Mouse (Mus musculus) gastrocnemius, postnatal 10 days (tissue): Measurements from ENCODE around the gene Rbm4b. TPM values are rescaled to one million over a fixed set of nuclear protein-coding genes. Genes with fewer than 3 reads are reported as not detected.
"Not testable (repeated sequence)": the region's sequence is repeated elsewhere in the genome, so short reads cannot be mapped to it uniquely, and the experiment has no call there.

Experiments
- DNase-seq: peaks from one replicate; pipeline ENCODE4 v3.0.0; 2021; ENCODE audit warnings: mixed read lengths
- total RNA-seq, 2 experiments: library from RNA; stranded (reverse); gene quantifications; 2 replicates each; pipeline ENCODE4 v1.2.3; 2021

The Rbm4b gene
- total RNA-seq, 2 experiments from 2014 or later, result 2.5 to 4.6 TPM

DNA sequence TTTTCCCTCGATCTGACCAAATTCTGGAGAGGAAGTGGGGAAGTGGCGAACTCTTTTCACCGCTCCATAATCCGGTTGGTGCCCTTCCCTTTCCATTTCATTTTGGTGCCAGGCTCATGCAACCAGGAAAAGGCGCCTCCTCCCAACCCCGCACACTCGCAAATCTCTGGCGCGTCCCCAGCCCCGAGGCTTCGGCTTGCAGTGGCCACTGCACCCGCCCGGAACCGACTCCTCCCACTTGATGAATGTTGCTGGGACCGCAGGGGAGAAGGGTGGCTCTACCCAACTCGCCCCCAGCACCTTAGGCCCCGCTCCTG is 54.4 kb downstream of the Rbm4b start:
- peak; percentile 69 for DNase-seq

GRCm38 (mm10) chr19:4811063-4811908 is 55.0 kb downstream of the Rbm4b start, which contains the start of the genes Gm21992 and Rbm14:
TSS of gene Gm21992 (minus strand) at chr19:4811612.
TSS of gene Rbm14 (minus strand) at chr19:4811634.
- DNase-seq, result peak; percentile 96

GRCm38 (mm10) chr19:4811909-4812242 is 55.6 kb downstream of the Rbm4b start:
- DNase-seq, result no peak

DNA sequence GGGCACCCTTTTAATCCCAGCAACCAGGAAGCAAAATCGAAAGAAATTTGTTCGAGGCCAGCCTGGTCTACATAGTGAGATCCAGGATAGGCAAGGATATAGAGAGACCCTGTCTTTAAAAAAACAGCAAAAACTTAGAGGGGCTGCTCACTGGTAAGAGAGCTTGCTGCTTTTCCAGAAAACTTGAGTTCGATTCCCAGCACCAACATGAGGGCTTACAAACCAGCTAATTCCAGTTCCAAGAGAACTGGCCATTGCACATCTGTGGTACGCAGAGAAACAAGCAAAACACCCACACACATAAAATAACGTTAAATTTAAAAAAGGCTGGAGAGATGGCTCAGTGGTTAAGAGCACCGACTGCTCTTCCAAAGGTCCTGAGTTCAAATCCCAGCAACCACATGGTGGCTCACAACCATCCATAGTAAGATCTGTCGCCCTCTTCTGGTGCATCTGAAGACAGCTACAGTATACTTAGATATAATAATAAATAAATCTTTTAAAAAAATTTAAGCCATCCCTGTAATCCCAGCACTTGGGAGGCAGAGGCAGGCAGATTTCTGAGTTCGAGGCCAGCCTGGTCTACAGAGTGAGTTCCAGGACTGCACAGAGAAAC is 56.1 kb downstream of the Rbm4b start:
- DNase-seq, result not testable (repeated sequence)

- no peak for DNase-seq
Observed at GRCm38 (mm10) chr19:4813015-4813414, 56.7 kb downstream of the Rbm4b start.

Other genes with a start within 250 kb of the Rbm4b start
- 10 to 100 TPM; 12.7 to 18.1 TPM for gene Pcx, start 246.0 kb upstream of the Rbm4b start, total RNA-seq
- 1 to 10 TPM; 5.1 to 7.1 TPM for gene Lrfn4, start 140.8 kb upstream of the Rbm4b start, total RNA-seq
- gene Rce1, start 130.9 kb upstream of the Rbm4b start, total RNA-seq, result 10 to 100 TPM in 1 of 2 experiments, 1 to 10 TPM in 1; 8.8 to 10.1 TPM
- 1 to 10 TPM in 1 of 2 experiments, under 1 TPM in 1; 0.20 to 1.0 TPM for gene Gm960, start 57.8 kb upstream of the Rbm4b start, total RNA-seq
- gene Sptbn2, start 45.3 kb upstream of the Rbm4b start, total RNA-seq, result 1 to 10 TPM in 1 of 2 experiments, under 1 TPM in 1; 0.96 to 1.1 TPM
- 10 to 100 TPM; 44.8 to 46.5 TPM for gene Rbm4, start 37.4 kb downstream of the Rbm4b start, total RNA-seq
- gene Gm21992, start 55.1 kb downstream of the Rbm4b start, total RNA-seq, result 10 to 100 TPM; 10.9 to 11.6 TPM
- gene Rbm14, start 55.1 kb downstream of the Rbm4b start, total RNA-seq, result 10 to 100 TPM; 18.6 to 22.5 TPM
- 10 to 100 TPM; 31.4 to 33.1 TPM for gene Ccs, start 82.8 kb downstream of the Rbm4b start, total RNA-seq
- not detected for gene Ccdc87, start 82.9 kb downstream of the Rbm4b start, total RNA-seq
- 10 to 100 TPM; 32.9 to 35.6 TPM for gene Ctsf, start 98.6 kb downstream of the Rbm4b start, total RNA-seq
- gene Actn3, start 121.4 kb downstream of the Rbm4b start, total RNA-seq, result 1,000 to 10,000 TPM; 4,231 to 4,587 TPM
- gene Zdhhc24, start 122.2 kb downstream of the Rbm4b start, total RNA-seq, result 1 to 10 TPM; 4.5 to 5.3 TPM
- gene Bbs1, start 150.1 kb downstream of the Rbm4b start, total RNA-seq, result 1 to 10 TPM; 1.9 to 2.9 TPM
- 10 to 100 TPM; 32.1 to 33.8 TPM for gene Dpp3, start 171.8 kb downstream of the Rbm4b start, total RNA-seq
- gene Peli3, start 186.6 kb downstream of the Rbm4b start, total RNA-seq, result 1 to 10 TPM in 1 of 2 experiments, under 1 TPM in 1; 0.68 to 1.4 TPM
- 10 to 100 TPM; 48.6 to 56.1 TPM for gene Mrpl11, start 205.7 kb downstream of the Rbm4b start, total RNA-seq
- gene Npas4, start 233.8 kb downstream of the Rbm4b start, total RNA-seq, result under 1 TPM in 1 of 2 experiments, not detected in 1; 0.12 TPM